Mouse (Mus musculus) adrenal gland, postnatal 25 days (tissue): ENCODE measurements around the gene Rnf44. TPM values are rescaled to one million over a fixed set of nuclear protein-coding genes. Genes with fewer than 3 reads are reported as not detected.

Experiments
- total RNA-seq: library from RNA; stranded (reverse); gene quantifications from 2 replicates; pipeline ENCODE4 v1.2.3, GENCODE M21; 2021

Gene Rnf44
- total RNA-seq, 1 experiment from 2014 or later: 134 TPM

Other genes starting within 250 kb of the Rnf44 start
- 39.3 and 52.9 TPM in 2 replicates for gene Thoc3, start 225.1 kb downstream of the Rnf44 start, total RNA-seq
- gene Simc1, start 190.1 kb downstream of the Rnf44 start, total RNA-seq: 12.8 and 19.2 TPM in 2 replicates
- 157 and 177 TPM in 2 replicates for gene 4833439L19Rik, start 128.5 kb downstream of the Rnf44 start, total RNA-seq
- gene Arl10, start 118.9 kb downstream of the Rnf44 start, total RNA-seq: 51.6 and 65.6 TPM in 2 replicates
- gene Nop16, start 103.8 kb downstream of the Rnf44 start, total RNA-seq: 56.7 and 72.4 TPM in 2 replicates
- 230 and 245 TPM in 2 replicates for gene Higd2a, start 103.7 kb downstream of the Rnf44 start, total RNA-seq
- 61.8 and 82.6 TPM in 2 replicates for gene Cltb, start 82.6 kb downstream of the Rnf44 start, total RNA-seq
- 67.6 and 84.9 TPM in 2 replicates for gene Faf2, start 72.1 kb downstream of the Rnf44 start, total RNA-seq
- gene Cdhr2, start 7.6 kb upstream of the Rnf44 start, total RNA-seq: not detected in 2 replicates
- gene Gprin1, start 56.0 kb upstream of the Rnf44 start, total RNA-seq: 3.9 and 4.1 TPM in 2 replicates
- 0.91 and 1.6 TPM in 2 replicates for gene Sncb, start 72.7 kb upstream of the Rnf44 start, total RNA-seq
- not detected in 2 replicates for gene Eif4e1b, start 90.1 kb upstream of the Rnf44 start, total RNA-seq
- 30.1 and 39.5 TPM in 2 replicates for gene Tspan17, start 95.5 kb upstream of the Rnf44 start, total RNA-seq